Mouse (Mus musculus): Measurements from ENCODE around the gene Ppm1g.

The Ppm1g gene

GRCm38 (mm10) chr5:31220448-31221303 is at the start of gene Ppm1g:
TSS of gene Ppm1g (minus strand) at chr5:31220687.
- peak; percentile 97 to 98 for DNase-seq

GRCm38 (mm10) chr5:31267686-31268085 is 47.2 kb upstream of the Ppm1g start:
- DNase-seq = no peak

DNA sequence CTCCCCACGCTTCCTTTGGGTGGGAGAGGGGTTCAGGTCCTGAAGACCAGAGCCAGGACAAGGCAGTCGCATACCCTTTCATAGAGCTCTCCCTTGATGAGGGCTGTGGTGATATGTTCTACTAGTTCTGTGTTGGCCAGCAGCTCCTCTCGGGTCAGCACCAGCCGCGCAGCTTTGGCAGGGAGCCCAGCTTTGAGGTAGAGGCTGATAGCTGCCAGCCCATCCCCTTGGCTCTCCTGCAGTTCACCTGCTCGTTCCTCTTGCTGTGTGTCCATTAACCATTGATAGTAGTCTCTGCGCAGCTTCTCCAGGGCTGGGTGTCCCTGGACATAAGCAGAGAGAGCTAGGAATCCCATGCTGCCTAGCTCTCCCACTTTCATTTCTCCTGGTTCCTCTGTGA is 45.6 kb upstream of the Ppm1g start:
- DNase-seq = no peak

DNA sequence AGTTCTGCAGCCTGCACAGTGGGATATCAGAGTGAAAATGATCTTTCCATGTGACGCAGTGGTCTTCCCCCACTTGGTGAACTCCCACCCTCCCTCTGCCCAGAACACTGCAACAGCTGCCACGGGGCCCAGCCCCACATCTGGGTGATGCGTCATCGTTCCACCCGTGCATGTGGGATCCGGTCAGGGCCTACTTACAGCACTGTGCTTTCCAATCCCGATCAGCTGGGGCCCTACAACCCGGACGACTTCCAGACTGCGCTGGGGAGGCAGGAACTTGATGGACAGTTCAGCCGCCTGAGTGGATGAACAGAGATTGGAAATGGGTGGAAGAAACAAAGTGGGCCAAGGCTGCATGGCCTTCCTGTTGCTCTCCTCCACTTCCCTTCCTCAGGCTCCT is 37.1 kb upstream of the Ppm1g start:
- DNase-seq = no peak

GRCm38 (mm10) chr5:31255971-31256370 is 35.5 kb upstream of the Ppm1g start:
- DNase-seq = no peak

DNA sequence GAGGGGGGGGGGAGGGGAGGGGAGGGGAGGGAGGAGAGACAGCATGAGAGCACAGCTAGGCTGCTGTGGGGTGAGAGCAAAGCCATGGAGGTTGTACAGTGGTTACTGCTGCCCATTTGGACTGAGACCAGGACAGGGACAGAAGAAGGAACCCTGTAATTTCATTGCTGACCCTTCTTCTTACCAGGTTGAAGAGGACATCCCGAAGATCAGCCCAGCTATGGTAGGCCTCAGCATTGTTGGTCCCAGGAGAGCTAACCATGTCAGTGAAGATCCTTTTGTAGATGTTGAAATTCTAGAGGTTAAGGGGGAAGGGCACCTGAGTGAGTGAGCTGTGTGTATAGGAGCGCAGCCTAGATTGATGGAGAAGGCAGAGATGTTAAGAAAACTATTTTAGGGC is 34.9 kb upstream of the Ppm1g start:
- DNase-seq = no peak

- no peak for DNase-seq
These were observed 34.4 kb upstream of the Ppm1g start for GRCm38 (mm10) chr5:31254901-31255300.

DNA sequence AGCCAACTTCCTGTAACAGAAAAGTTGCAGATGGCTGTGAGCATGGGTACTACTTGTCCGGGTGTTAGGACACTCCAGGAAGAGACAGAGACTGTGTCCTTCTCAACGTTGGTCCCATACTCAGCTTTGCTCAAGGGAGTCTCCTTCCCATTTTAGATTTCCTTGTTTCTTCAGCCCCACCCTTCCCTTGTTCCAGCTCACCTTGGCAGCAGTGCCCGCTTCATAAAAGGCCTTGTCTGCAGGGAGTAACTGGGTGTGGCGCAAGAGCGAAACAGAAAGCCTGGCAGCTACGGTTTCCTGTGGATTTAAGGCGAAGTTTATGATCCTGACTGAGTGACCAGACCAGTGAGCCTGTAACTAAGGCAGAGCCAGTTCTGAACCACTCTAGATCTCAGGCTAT is 34.0 kb upstream of the Ppm1g start:
- DNase-seq = no peak

DNA sequence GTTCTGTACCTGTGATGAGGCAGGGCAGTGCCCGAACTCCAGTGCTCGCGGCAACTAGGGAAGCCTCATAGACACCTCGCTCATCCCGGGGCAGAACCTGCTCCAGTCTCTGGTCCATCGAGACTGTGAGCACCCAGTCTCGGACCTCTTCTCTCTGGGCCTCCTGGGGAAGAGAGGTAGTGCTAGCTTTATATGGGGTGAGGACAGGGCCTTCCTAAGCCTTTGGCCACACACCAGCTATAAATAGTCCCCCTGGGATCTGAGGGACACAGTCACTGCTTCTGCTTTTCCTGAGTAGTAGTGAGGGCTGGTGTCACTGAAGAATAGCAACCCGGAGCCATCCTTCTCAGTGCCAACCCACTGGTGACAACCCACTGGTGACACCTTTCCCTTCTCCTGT is 33.3 kb upstream of the Ppm1g start:
- no peak for DNase-seq

DNA sequence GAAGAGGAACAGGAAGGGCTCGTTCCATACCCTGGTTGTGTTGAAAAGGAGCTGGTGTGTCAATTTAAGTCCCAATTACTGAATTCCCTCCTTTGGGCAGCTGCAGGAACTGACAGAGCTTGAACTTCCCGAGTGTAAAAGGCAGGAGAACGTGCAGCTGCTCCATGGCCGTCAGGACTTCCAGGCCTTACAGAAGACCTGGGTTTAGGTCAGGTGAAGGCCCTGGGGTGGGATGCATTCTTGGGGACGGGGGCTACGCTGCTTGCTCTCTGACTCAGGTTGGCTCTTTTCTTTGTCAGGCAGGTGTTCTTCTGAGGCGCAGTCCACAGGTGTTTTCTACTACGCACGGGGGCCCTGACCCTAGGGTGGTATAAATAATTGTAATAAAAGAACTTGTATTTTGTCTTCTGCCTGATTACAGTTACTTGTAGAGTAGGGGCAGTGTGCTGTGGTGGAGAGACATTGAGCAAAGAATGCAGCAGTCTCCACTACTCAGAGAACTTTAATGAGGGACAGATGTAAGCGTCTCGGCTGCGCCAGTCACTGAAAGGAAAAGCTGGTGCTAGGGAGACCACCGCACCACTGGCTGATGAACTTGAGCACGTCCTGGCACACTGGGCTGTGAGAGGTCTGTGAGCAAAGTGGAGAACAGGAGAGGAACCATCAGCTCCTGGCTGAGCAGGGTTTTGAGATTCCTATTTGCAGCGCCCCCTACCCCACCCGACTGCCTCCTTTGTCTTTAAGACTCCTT is 32.5 kb upstream of the Ppm1g start:
- no peak for DNase-seq

- DNase-seq = no peak
These were observed 31.7 kb upstream of the Ppm1g start for GRCm38 (mm10) chr5:31252151-31252550.

GRCm38 (mm10) chr5:31251541-31252101 is 31.1 kb upstream of the Ppm1g start, which contains the start of gene Krtcap3:
TSS of gene Krtcap3 (plus strand) at chr5:31251691.
- peak; percentile 17 to 47 for DNase-seq

DNA sequence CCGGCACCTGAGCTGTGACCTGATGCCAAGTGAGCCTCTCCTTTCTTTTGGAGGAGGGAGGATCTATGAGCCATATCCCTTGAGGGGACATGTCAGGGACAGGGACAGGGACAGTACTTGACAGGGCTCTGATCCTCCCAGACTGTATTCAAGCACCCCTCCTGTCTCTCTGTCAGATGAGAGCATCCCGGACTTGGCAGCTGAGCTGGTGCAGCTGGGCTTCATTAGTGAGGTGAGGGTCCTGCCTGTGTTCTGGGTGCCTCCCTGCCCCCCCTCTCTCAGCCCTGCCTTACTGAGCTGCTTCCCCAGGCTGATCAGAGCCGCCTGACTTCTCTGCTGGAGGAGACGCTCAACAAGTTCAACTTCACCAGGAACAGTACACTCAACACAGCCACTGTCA is 30.2 kb upstream of the Ppm1g start:
- no peak for DNase-seq

- DNase-seq = no peak
These were observed 21.7 kb upstream of the Ppm1g start for GRCm38 (mm10) chr5:31242191-31242590.

DNA sequence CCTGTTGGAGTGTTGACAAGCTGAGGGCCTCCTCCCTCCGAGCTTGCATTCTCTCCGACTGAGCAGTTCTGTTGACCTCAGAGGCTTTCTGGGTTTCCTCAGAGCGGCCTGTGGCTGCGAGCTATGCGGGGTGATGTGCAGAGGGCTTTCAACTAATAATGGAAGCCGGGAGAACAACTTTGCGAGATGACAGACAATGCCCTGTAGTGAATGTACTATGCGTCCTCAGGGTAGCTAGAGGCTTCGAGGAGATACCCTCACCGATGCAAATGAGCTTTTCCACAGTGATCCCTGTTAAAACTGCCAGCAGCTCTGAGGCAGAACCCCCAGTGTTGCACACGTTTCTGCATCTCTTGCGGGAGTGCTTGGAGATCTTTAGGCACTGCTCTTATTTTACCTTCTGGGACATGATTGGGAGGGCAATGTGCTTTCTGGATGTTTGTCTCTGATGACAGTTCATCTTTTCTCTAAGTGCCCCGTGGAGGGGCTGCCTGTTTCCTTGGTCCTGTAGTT is 21.1 kb upstream of the Ppm1g start:
- no peak for DNase-seq

- peak; percentile 94 to 98 for DNase-seq
These were observed 20.4 kb upstream of the Ppm1g start, which contains the start of the genes Nrbp1 and Gm9970 for GRCm38 (mm10) chr5:31240637-31241521. TSS of gene Nrbp1 (plus strand) at chr5:31240864. TSS of gene Gm9970 (minus strand) at chr5:31241232.

DNA sequence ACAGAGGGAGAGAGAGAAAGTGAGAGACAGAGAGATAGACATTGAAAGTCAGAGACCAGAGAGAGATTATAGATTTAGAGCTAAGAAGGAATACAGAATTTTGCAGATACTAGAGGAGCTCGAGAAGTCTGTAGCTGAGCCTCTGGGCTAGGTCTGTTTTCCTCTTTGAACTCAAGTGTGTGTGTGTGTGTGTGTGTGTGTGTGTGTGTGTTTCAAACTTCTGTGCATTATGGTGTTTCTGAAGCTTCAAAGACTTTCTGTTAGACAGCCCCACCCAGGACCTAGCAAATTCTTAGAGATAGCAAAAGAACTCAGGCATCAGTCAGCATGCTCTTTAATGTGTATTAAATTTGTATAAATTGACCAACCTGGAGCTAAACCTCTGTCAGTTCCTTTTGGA is 6.2 kb upstream of the Ppm1g start:
- no peak for DNase-seq

DNA sequence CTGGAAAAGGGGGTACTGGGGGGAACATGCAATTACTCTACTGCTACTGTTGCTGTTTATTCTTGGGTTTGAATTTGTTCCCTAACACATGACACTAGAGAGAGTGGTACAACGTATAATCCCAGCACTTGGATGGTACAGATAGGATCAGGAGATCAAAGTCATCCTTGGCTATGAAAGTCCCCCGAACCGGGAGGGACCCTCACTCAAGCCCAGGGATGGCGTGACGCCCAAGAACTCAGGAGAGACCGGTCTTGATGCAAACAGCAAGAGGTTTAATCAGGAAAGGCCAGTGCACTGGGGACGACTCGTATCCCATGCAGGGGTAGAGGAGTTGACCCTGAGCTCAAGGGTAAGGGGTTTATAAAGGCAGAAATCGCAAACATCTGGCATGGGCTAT is 2.2 kb upstream of the Ppm1g start:
- no peak for DNase-seq

GRCm38 (mm10) chr5:31221304-31221945 is 938 bp upstream of the Ppm1g start:
- peak; percentile 24 to 48 for DNase-seq

GRCm38 (mm10) chr5:31219911-31220447 is 508 bp downstream of the Ppm1g start:
- DNase-seq = no peak

- DNase-seq = no peak
These were observed 1.0 kb downstream of the Ppm1g start for GRCm38 (mm10) chr5:31219474-31219873.

All from thymus, postnatal 36 days (tissue).